Mouse (Mus musculus): ENCODE data around the gene Olfr1148.

Olfr1148 gene

GRCm38 (mm10) chr2:87830233-87830632 is at the start of gene Olfr1148:
Gene Olfr1148, plus strand, starts transcription at chr2:87830533.
- DNase-seq: no peak

GRCm38 (mm10) chr2:87800292-87800691 is 30.0 kb upstream of the Olfr1148 start, which contains the start of gene Olfr1143:
Gene Olfr1143, plus strand, starts transcription at chr2:87800592.
- DNase-seq: no peak

- no peak for DNase-seq
These were observed 20.8 kb upstream of the Olfr1148 start, which contains the start of gene Olfr1145 for GRCm38 (mm10) chr2:87809522-87809921. Gene Olfr1145, plus strand, starts transcription at chr2:87809822.

GRCm38 (mm10) chr2:87843693-87844092 is 13.4 kb downstream of the Olfr1148 start, which contains the start of gene Olfr1150-ps1:
Gene Olfr1150-ps1, plus strand, starts transcription at chr2:87843993.
- no peak for DNase-seq

- no peak for DNase-seq
These were observed 25.2 kb downstream of the Olfr1148 start, which contains the start of gene Olfr1151 for GRCm38 (mm10) chr2:87855562-87855961. Gene Olfr1151, plus strand, starts transcription at chr2:87855862.

- no peak for DNase-seq
These were observed 35.9 kb downstream of the Olfr1148 start, which contains the start of gene Olfr1152 for GRCm38 (mm10) chr2:87866192-87866591. Gene Olfr1152, plus strand, starts transcription at chr2:87866492.

Data from right cerebral cortex, postnatal 14 days (tissue).